Mouse (Mus musculus): ENCODE measurements around the gene Prmt2. TPM values are rescaled to one million over a fixed set of nuclear protein-coding genes. Genes with fewer than 3 reads are reported as not detected.
A peak's percentile ranks its signal among the peaks of the same experiment; 100 is the strongest.

The Prmt2 gene
- polyA plus RNA-seq, 1 experiment, result 52.4 TPM

- Histone ChIP-seq H3ac (ENCODE audit: control insufficient read depth, insufficient read length) (no peak overlapping the region), H3K27me3 (ENCODE audit: control insufficient read depth, insufficient read depth, insufficient read length) (no peaks in the 10 kb centered on the region), H3K4me3 (no peak overlapping the region), H3K4me2 (ENCODE audit: low read depth) (peak overlapping the region; percentile 26), H3K79me2 (ENCODE audit: control insufficient read depth, insufficient read depth) (no peaks in the 10 kb centered on the region), H3K36me3 (ENCODE audit: control insufficient read depth, insufficient read depth) (no peaks in the 10 kb centered on the region)
- no peak for TF ChIP-seq CEBPB (IDR thresholded peaks at IDR 0.05; ENCODE audit: insufficient read depth, poor library complexity, severe bottlenecking)
- TF ChIP-seq E2F4 (IDR thresholded peaks at IDR 0.05; ENCODE audit: insufficient read depth), result no peak
- TF ChIP-seq SRF (IDR thresholded peaks at IDR 0.05; ENCODE audit: control insufficient read depth, insufficient read length, low read depth), result no peak
- no peak for TF ChIP-seq MAX (IDR thresholded peaks at IDR 0.05; ENCODE audit: low read depth)
- no peak for TF ChIP-seq REST (IDR thresholded peaks at IDR 0.05; ENCODE audit: insufficient read depth, insufficient read length)
- no peak for TF ChIP-seq POLR2A (IDR thresholded peaks at IDR 0.05; ENCODE audit: insufficient read length, low read depth)
- no peak for TF ChIP-seq POLR2AphosphoS2 (IDR thresholded peaks at IDR 0.05; ENCODE audit: insufficient read length, low read depth)
- no peak for TF ChIP-seq TCF3 (IDR thresholded peaks at IDR 0.05; ENCODE audit: insufficient read length, low read depth)
These were observed 24.8 kb upstream of the Prmt2 start for GRCm38 (mm10) chr10:76262431-76262830.

GRCm38 (mm10) chr10:76261447-76261846 is 23.8 kb upstream of the Prmt2 start:
- Histone ChIP-seq H3K79me2 (ENCODE audit: control insufficient read depth, insufficient read depth) (no peaks in the 10 kb centered on the region), H3ac (ENCODE audit: control insufficient read depth, insufficient read length) (no peak overlapping the region), H3K4me2 (ENCODE audit: low read depth) (no peak overlapping the region), H3K4me3 (no peak overlapping the region), H3K36me3 (ENCODE audit: control insufficient read depth, insufficient read depth) (no peaks in the 10 kb centered on the region), H3K27me3 (ENCODE audit: control insufficient read depth, insufficient read depth, insufficient read length) (no peaks in the 10 kb centered on the region)
- TF ChIP-seq POLR2AphosphoS2 (IDR thresholded peaks at IDR 0.05; ENCODE audit: insufficient read length, low read depth) (no peak), USF1 (IDR thresholded peaks at IDR 0.05; ENCODE audit: low read depth) (no peak), TCF12 (IDR thresholded peaks at IDR 0.05; ENCODE audit: insufficient read depth, poor library complexity, severe bottlenecking) (no peak), TCF3 (IDR thresholded peaks at IDR 0.05; ENCODE audit: insufficient read length, low read depth) (no peak), MYOD1 (IDR thresholded peaks at IDR 0.05; ENCODE audit: control insufficient read depth in 1 of 3, insufficient read length in 2 of 3, low read depth in 2 of 3) (no peak), E2F4 (IDR thresholded peaks at IDR 0.05; ENCODE audit: insufficient read depth) (no peak), MYOG (IDR thresholded peaks at IDR 0.05; ENCODE audit: control insufficient read depth in 1 of 3, insufficient read depth in 1 of 3, insufficient read length in 2 of 3, low read depth in 2 of 3) (no peak), POLR2A (IDR thresholded peaks at IDR 0.05; ENCODE audit: insufficient read length, low read depth) (no peak), REST (IDR thresholded peaks at IDR 0.05; ENCODE audit: insufficient read depth, insufficient read length) (no peak), SRF (IDR thresholded peaks at IDR 0.05; ENCODE audit: control insufficient read depth, insufficient read length, low read depth) (no peak), MAX (IDR thresholded peaks at IDR 0.05; ENCODE audit: low read depth) (no peak), CEBPB (IDR thresholded peaks at IDR 0.05; ENCODE audit: insufficient read depth, poor library complexity, severe bottlenecking) (no peak)

- no peak for TF ChIP-seq TCF3 (IDR thresholded peaks at IDR 0.05; ENCODE audit: insufficient read length, low read depth)
- TF ChIP-seq MAX (IDR thresholded peaks at IDR 0.05; ENCODE audit: low read depth), result no peak
- TF ChIP-seq POLR2AphosphoS2 (IDR thresholded peaks at IDR 0.05; ENCODE audit: insufficient read length, low read depth), result no peak
- TF ChIP-seq MYOG (IDR thresholded peaks at IDR 0.05; ENCODE audit: control insufficient read depth in 1 of 3, insufficient read depth in 1 of 3, insufficient read length in 2 of 3, low read depth in 2 of 3), result no peak
- TF ChIP-seq MYOD1 (IDR thresholded peaks at IDR 0.05; ENCODE audit: control insufficient read depth in 1 of 3, insufficient read length in 2 of 3, low read depth in 2 of 3), result no peak
- H3K4me2 ChIP-seq (ENCODE audit: low read depth), result no peak overlapping the region
- no peak overlapping the region for H3K4me3 ChIP-seq
- H3K27me3 ChIP-seq (ENCODE audit: control insufficient read depth, insufficient read depth, insufficient read length), result no peaks in the 10 kb centered on the region
- no peaks in the 10 kb centered on the region for H3K36me3 ChIP-seq (ENCODE audit: control insufficient read depth, insufficient read depth)
- no peak overlapping the region for H3ac ChIP-seq (ENCODE audit: control insufficient read depth, insufficient read length)
- H3K79me2 ChIP-seq (ENCODE audit: control insufficient read depth, insufficient read depth), result no peaks in the 10 kb centered on the region
These were observed 22.8 kb upstream of the Prmt2 start for GRCm38 (mm10) chr10:76260358-76261059.

GRCm38 (mm10) chr10:76259566-76260232 is 22.0 kb upstream of the Prmt2 start:
- no peaks in the 10 kb centered on the region for H3K36me3 ChIP-seq (ENCODE audit: control insufficient read depth, insufficient read depth)
- H3K4me3 ChIP-seq, result no peak overlapping the region
- H3ac ChIP-seq (ENCODE audit: control insufficient read depth, insufficient read length), result no peak overlapping the region
- no peaks in the 10 kb centered on the region for H3K27me3 ChIP-seq (ENCODE audit: control insufficient read depth, insufficient read depth, insufficient read length)
- no peak for TF ChIP-seq CEBPB (IDR thresholded peaks at IDR 0.05; ENCODE audit: insufficient read depth, poor library complexity, severe bottlenecking)
- TF ChIP-seq TCF3 (IDR thresholded peaks at IDR 0.05; ENCODE audit: insufficient read length, low read depth), result no peak
- no peak for TF ChIP-seq USF1 (IDR thresholded peaks at IDR 0.05; ENCODE audit: low read depth)
- TF ChIP-seq MAX (IDR thresholded peaks at IDR 0.05; ENCODE audit: low read depth), result no peak
- no peak for TF ChIP-seq REST (IDR thresholded peaks at IDR 0.05; ENCODE audit: insufficient read depth, insufficient read length)
- no peak for TF ChIP-seq POLR2AphosphoS2 (IDR thresholded peaks at IDR 0.05; ENCODE audit: insufficient read length, low read depth)
- no peak for TF ChIP-seq MYOD1 (IDR thresholded peaks at IDR 0.05; ENCODE audit: control insufficient read depth in 1 of 3, insufficient read length in 2 of 3, low read depth in 2 of 3)
- TF ChIP-seq E2F4 (IDR thresholded peaks at IDR 0.05; ENCODE audit: insufficient read depth), result no peak
- no peak for TF ChIP-seq TCF12 (IDR thresholded peaks at IDR 0.05; ENCODE audit: insufficient read depth, poor library complexity, severe bottlenecking)
- TF ChIP-seq MYOG (IDR thresholded peaks at IDR 0.05; ENCODE audit: control insufficient read depth in 1 of 3, insufficient read depth in 1 of 3, insufficient read length in 2 of 3, low read depth in 2 of 3), result no peak
- H3K4me2 ChIP-seq (ENCODE audit: low read depth), result no peak overlapping the region
- H3K79me2 ChIP-seq (ENCODE audit: control insufficient read depth, insufficient read depth), result no peaks in the 10 kb centered on the region

All from myocyte (in vitro differentiated cells).